8 mouse cellular contexts compared by ENCODE assay signal in genomic region chr14:36866966-36867700, GRCm38 (mm10).
DNase-seq lines count a peak whose midpoint lies in the region; ATAC-seq and TF ChIP-seq lines count a peak whose summit lies in the region.

No protein-coding gene starts in this region.

- no peaks in the 10 kb centered on the region for H3K27me3 ChIP-seq in heart, embryonic 11.5 days (ENCODE audit: control insufficient read depth, insufficient read depth, low read length)
- no peaks in the 10 kb centered on the region for H3K27me3 ChIP-seq in splenic B cell, adult 2 months (ENCODE audit: control insufficient read depth, insufficient read depth, low read length, poor library complexity, severe bottlenecking)

- no peak for ATAC-seq in heart, embryonic 11.5 days (replicated peaks; ENCODE audit: insufficient number of reproducible peaks, low FRiP score, low TSS enrichment)

- peak; percentile 91 for TF ChIP-seq CTCF in layer of hippocampus, adult 2 months (conservative IDR thresholded peaks at IDR 0.05)

- H3K9ac ChIP-seq in heart, embryonic 11.5 days (ENCODE audit: low read depth, low read length): no peak overlapping the region

- H3K4me1 ChIP-seq in heart, embryonic 11.5 days (ENCODE audit: control insufficient read depth, insufficient read depth, low read length): no peaks in the 10 kb centered on the region

- no peaks in the 10 kb centered on the region for H3K36me3 ChIP-seq in heart, embryonic 11.5 days (ENCODE audit: control insufficient read depth, insufficient read depth, low read length)
- H3K36me3 ChIP-seq in splenic B cell, adult 2 months (ENCODE audit: control insufficient read depth, insufficient read depth, low read length, poor library complexity, severe bottlenecking): no peaks in the 10 kb centered on the region

- peak; percentile 59 to 86 for DNase-seq in heart, adult 18-20 months
- DNase-seq in MN1 (ENCODE audit: low spot score): peak; percentile 68
- DNase-seq in cerebellum, adult 8-10 months: peak; percentile 54
- DNase-seq in gastrocnemius, postnatal 10 days: peak; percentile 55
- peak; percentile 57 to 80 for DNase-seq in layer of hippocampus, adult 2 months (ENCODE audit: low spot score in 2 of 2)
- peak; percentile 91 for DNase-seq in lung, postnatal 36 days
- DNase-seq in splenic B cell, adult 2 months (ENCODE audit: low read depth, low spot score): peak; percentile 86

- no peak overlapping the region for H3K4me3 ChIP-seq in heart, embryonic 11.5 days (ENCODE audit: low read depth, low read length)
- H3K4me3 ChIP-seq in layer of hippocampus, adult 2 months: no peak overlapping the region

- H3K4me2 ChIP-seq in heart, embryonic 11.5 days: no peak overlapping the region

- H3K27ac ChIP-seq in heart, embryonic 11.5 days (ENCODE audit: low read depth, low read length): no peak overlapping the region
- no peak overlapping the region for H3K27ac ChIP-seq in layer of hippocampus, adult 2 months

- H3K9me3 ChIP-seq in heart, embryonic 11.5 days (replicated peaks; ENCODE audit: control insufficient read depth, low read length): no peaks in the 10 kb centered on the region

- 18% methylated on average over 6 of the region's 6 CpGs for WGBS in heart, embryonic 11.5 days (ENCODE audit: insufficient replicate concordance)
